Mouse (Mus musculus) thymus, adult 2 months (tissue): ENCODE measurements around the gene Brwd3.

ENCODE experiments used
- CTCF ChIP-seq: fragments of 200-500 bp; IDR thresholded peaks from 2 replicates; pipeline ENCODE4 v1.5.1; 2012; ENCODE audit warnings: mild to moderate bottlenecking, control low read depth, low read length, moderate library complexity, borderline replicate concordance; ENCODE audit not compliant: control insufficient read depth, poor library complexity, insufficient read depth; ENCODE audit errors: extremely low read depth
- POLR2A ChIP-seq: fragments of 200-500 bp; IDR thresholded peaks from 2 replicates; pipeline ENCODE4 v1.6.1; 2012; ENCODE audit warnings: mild to moderate bottlenecking, low read length, control low read depth, moderate library complexity; ENCODE audit not compliant: control insufficient read depth, poor library complexity, insufficient read depth; ENCODE audit errors: extremely low read depth

- TF ChIP-seq POLR2A (no peak), CTCF (no peak)
Measured at GRCm38 (mm10) chrX:108729068-108729467, 105.1 kb downstream of the Brwd3 start.
